Mouse (Mus musculus) mouse embryonic stem cell (cell line): ENCODE results near the gene Tdp1.

Experiments
- in situ Hi-C, 2 experiments: fragments of 300-500 bp; cut with MboI; formaldehyde crosslinking; loops; 1 replicate in 1 of 2; 3 replicates in 1 of 2; pipeline ENCODE4 v1.14.3; 2019 to 2020; ENCODE audit warnings: low sequenced_read_pairs in 2 of 2, low pct_unique_long_range_greater_than_20kb in 1 of 2, mixed read lengths in 1 of 2; ENCODE audit not compliant: unreplicated experiment in 1 of 2

The Tdp1 gene

DNA sequence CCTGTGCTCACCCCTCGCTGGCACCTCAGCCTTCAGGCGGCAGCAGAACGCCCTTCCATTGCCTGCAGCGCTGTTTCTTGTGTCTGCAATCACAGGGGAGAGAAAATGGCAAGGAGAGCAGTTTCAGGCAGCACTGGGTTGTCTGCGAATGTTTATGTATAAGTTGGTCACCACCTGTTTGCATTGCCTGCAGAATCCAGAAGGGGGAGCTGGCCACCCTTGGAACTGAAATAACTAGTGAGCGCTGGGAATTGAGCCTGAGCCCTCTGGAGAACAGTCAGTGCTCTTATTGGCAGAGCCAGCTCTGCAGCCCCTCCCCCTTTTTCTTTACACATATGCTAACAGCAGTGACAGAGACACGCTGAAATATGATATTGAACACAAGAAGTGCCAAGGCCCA lies 88.5 kb downstream of the Tdp1 start:
- in situ Hi-C loops: loop anchor here (5.0 to 25.0 kb wide), 2 partner anchors 134 to 514 kb away; no protein-coding TSS in a partner anchor

DNA sequence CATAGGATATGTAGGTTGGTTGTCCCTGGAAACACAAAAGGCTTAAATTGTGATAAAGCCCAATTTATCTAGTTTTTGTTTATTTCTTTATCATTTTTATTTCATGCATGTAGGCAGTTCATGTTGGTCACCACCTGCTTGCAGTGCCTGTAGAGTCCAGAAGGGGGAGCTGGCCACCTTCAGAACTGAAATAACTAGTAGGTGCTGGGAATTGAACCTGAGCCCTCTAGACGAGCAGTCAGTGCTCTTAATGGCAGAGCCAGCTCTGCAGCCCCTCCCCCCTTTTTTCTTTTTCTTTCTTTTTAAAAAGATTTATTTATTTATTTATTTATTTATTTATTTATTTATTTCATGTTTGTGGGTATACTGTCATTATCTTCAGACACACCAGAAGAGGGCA lies 89.3 kb downstream of the Tdp1 start:
- in situ Hi-C loops: loop anchor here (5.0 to 25.0 kb wide), 2 partner anchors 134 to 514 kb away; no protein-coding TSS in a partner anchor

DNA sequence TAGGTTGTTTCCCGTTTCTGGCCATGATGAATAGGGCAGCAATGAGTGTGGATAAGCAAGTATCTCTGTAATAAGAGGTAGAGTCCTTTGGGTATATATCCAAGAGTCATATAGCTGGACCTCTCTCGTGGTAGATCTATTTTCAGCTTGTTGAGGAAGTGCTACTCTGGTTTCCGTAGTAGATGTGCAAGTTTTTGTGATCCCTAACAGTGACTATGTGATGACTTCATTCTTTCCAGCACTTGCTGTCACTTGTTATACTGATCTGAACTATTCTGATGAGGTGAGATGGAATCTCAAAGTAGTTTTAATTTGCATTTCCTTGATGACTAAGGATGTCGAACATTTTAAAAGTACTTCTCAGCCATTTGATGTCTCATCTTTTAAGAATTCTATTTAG lies 95.2 kb downstream of the Tdp1 start:
- in situ Hi-C loops: loop anchor here in 1 of 2 experiments (25.0 kb wide), 1 partner anchor 308 kb away; no protein-coding TSS in a partner anchor

DNA sequence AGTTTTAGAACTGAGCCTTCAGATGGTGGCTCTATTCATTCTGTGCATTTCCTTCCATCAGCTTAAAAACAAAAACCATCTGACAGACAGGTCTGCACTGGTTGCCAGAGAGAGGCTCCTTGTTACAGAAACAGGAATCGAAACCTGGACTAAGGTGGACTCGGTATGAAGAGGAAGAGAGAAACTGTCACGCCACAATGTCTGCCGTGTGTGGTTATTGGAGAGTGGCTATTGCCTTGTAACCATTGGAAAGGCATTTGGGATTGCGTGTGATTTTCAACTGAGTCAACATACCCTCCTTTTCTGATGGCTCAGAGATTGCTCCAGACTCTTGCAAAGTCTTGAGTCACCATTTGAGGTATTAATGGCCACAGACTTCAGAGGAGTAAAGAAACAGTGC lies 102.5 kb downstream of the Tdp1 start:
- in situ Hi-C loops: loop anchor here in 1 of 2 experiments (25.0 kb wide), 1 partner anchor 301 kb away; no protein-coding TSS in a partner anchor

DNA sequence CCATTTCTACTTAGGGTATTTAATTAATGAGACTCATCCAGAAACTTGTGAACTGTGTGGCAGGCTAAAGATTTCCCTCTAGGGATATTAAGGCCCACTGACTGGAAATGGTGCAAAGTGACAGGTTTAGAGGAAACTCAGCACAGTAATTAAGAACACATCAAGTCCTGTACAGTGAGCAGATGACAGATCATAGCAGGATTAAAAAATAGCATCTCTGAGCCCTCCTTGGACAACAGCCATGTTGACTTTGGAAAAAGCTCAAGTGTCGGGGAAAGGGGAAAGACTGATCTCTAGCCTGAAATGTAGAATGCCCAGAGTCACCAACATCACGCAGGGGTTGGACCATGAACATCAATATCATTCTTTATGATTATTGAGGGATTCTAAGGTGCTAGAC lies 103.8 kb downstream of the Tdp1 start:
- in situ Hi-C loops: loop anchor here in 1 of 2 experiments (25.0 kb wide), 1 partner anchor 299 kb away; no protein-coding TSS in a partner anchor

DNA sequence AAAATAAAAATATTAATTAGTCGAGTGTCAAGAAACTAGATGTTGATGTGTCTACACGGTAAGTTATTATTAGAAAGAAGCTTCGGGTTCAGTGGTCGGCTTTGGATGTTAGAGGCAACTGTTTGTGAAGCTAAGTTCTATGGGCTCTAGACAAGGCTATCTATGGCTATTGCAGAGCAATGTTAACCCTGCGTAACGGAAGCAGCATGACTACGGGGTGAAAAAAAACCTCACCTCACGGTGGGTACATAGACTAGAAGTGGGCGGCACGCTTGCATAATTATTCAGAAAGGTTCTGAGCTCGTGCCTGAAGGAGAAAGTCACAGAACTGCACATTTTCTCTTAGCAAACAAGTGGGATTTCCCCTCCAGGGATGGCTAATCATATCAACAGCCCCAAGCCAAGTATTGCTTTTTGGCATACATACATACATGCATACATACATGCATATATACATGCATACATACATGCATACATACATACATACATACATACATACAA lies 108.1 kb downstream of the Tdp1 start:
- in situ Hi-C loops: loop anchor here in 1 of 2 experiments (25.0 kb wide), 1 partner anchor 295 kb away; no protein-coding TSS in a partner anchor

DNA sequence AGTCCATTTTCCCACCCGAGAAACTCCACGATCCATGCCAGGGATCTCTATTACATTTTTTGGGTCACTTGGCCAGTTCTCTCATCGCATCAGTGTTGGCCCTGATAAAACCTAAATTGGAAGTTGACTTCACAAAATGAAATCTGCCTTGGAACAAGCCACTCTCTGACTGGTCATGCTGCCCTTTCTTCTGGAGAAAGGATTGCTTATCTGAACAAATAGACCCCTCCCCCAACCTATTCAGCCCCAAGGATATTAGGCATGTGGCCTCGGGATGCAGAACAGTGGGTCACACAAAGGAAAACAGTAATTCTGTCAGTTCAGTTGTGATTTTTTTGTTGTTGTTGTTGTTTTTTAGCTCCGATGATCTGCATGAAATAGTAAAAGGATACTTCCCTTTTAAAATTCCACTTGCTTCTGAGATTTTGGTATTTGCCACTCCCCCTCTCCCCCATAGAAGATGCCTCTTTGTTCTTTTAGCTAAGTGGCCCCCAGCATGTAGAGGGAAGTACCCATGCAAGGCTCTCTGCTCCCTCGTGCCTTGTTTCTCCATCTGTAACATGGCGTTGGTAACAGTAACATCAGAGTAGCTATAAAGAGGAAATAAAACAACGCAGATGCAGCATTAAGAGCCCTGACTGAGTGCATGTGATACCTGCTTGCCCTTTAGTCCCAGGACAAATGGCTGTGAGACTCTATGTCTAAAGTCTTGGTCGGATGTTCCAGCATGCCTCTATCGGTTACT lies 109.0 kb downstream of the Tdp1 start:
- in situ Hi-C loops: loop anchor here in 1 of 2 experiments (25.0 kb wide), 1 partner anchor 294 kb away; no protein-coding TSS in a partner anchor

DNA sequence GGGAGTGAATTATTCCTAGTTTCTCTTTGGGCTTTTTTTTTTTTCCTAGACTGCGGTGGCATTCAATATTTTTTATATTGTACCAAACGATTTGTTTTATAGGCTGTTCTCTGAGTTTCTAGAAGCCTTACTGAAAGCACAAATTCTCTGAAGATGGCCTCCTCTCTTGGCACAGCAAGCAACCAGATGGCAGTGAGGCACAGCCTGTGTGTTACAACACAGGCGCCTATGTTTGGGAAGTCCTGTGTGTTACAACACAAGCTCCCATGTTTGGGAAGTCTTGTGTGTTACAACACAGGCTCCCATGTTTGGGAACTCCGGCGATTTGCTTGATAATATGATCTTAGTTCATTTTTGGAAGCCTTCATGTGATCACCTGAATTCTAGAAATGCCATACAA lies 111.6 kb downstream of the Tdp1 start:
- in situ Hi-C loops: loop anchor here in 1 of 2 experiments (25.0 kb wide), 1 partner anchor 291 kb away; no protein-coding TSS in a partner anchor

DNA sequence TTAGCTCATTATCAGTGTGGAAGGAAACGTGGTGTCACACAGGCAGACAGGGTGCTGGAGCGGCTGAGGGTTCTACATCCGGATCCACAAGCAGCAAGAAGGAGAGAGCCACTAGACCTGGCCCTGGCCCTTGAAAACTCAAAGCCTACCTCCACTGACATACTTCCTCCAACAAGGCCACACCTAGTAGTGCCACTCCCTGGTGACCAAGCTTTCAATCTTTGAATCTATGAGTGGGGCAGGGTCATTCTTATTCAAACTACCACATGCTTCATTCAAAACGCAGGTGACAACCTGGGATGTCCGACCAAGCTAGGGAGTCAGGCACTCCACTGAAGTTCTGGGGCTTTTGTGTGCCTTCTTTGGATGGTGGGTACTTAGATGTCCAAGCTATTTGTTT lies 115.4 kb downstream of the Tdp1 start:
- in situ Hi-C loops: loop anchor here in 1 of 2 experiments (25.0 kb wide), 1 partner anchor 288 kb away; no protein-coding TSS in a partner anchor

DNA sequence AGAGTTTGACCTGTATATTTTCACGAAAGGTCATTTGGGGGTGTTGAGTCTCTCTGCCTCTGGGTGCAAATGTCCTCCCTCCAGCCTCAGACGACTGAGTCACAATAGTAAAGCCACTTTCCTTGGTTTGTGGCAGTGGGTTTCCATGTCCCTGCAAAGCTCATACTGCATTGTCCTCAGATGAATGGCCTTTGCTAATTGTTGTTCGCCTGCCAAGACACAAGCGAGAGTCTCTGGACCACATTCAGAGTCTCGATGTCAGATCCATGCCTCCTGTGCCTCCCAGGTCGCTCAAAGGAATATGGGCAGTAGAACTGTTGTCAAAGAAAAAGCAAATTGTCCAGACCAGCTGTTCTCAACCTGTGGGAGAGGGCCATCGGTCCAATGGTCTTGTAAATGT lies 116.1 kb downstream of the Tdp1 start:
- in situ Hi-C loops: no loop called here

DNA sequence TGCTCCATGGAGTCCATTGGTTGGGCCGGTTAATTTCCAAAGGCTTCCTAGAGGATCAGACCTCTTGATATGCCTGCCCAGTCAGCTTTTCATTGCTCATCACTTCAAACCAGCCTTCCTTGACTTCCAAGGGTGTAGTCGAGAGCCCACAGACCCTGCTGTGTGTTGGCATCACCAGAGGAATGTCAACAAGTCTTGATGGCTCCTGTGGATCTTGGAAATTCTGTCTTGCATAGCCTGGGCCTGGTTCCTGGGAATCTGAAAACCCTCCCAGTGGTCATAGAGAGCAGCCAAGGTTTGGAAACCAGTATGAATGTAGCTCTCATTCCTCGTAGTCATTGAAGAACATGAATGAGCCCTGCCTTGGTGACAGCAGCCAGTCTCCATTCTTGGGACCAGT lies 116.9 kb downstream of the Tdp1 start:
- in situ Hi-C loops: no loop called here

DNA sequence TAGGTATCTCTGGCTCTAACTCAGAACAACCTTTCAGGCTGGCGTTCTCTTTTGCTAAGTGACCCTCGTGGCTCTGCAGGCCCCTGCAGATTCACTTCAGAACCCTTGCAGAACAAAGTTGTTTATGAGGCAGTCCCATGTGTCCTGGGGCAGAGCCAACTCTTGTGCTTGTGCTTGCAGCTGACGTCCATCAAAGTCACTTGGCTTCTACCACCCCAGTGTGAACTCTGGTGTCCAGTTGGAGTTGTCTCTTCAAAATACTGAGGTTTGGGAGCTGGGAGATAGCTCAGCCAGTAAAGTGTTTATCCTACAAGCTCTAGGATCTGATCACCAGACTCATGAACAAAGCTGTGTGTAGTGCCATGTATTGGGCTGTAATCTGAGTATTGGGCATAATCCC lies 117.6 kb downstream of the Tdp1 start:
- in situ Hi-C loops: no loop called here

DNA sequence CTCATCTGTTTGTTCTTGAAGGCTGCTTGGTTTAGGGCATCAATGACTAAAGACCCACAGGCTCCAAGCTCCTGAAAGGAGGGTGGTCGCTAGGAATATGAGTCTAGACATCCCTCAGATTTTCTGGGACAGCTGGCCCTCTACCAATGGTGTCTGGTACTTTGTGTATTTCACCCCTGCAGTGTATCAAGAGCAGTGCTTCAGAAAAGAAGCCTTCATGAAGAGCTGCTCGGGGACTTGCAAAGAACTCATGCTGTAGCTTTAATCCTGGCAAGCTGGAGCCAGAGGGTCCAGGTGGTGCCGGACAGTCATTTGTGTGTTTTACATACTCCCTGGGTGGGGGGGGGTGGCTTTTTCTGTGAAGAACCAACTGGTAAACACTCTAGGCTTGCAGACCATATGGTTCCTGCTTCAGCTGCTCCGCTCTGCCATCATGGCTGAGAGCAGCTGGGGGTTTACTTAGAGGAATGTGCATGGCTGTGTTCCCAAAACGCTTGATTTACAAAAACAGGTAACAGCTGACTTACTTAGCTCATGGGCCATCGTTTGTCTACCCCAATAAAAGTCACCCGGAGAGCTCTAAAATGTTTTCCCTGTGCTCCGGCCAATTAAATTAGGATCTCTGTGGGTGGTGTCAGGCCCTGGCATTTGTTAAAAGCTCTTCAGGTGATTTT lies 118.7 kb downstream of the Tdp1 start:
- in situ Hi-C loops: no loop called here
